Mouse (Mus musculus) left cerebral cortex, adult 9 months (tissue): ENCODE results near the gene Dolpp1.

ENCODE experiments used
- DNase-seq, 2 experiments: peaks; one replicate each; pipeline ENCODE4 v3.0.0; 2022; ENCODE audit warnings: low spot score in 2 of 2

Gene Dolpp1

DNA sequence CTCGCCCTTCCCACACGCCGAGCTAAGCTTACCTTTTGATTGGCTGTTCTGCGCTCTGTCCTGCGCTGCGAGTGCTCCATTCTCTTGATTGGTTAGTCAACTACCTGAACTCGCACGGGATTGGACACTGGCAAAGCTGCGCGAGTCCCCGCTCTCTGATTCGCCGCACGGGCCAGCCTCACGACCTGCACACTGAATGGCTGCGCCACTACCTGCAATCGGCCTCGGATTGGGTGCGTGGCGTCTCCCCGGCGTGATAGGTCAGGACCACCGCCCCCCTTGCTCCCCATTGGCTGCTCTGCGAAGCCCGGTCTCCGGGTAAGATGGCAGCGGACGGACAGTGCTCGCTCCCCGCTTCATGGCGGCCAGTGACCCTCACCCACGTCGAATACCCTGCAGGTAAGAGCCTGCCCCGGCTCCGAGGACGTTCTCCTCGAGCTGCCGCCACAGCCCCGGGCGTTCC lies at the start of gene Dolpp1:
Gene Dolpp1 (plus strand): TSS at position 141 of the 463 bp plus-strand sequence.
- peak; percentile 99 for DNase-seq

DNA sequence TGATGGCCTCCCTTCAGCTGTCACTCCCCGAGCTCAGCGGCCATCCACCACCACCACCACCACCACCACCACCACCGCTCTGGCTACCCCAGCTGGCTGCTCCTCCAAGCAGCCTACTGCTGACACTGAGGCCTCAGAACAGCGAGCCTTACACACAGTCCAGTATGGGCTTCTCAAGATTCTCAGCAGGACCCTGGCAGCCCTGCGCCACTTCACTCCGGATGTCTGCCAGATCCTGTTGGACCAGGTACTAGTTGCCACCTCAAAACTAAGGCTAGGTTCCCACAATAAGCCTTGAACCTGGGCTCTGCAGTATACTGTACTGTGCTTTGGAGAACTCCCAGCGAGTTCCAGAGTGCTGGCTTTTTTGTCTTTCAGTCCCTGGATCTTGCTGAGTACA lies 49.5 kb upstream of the Dolpp1 start:
- no peak for DNase-seq

DNA sequence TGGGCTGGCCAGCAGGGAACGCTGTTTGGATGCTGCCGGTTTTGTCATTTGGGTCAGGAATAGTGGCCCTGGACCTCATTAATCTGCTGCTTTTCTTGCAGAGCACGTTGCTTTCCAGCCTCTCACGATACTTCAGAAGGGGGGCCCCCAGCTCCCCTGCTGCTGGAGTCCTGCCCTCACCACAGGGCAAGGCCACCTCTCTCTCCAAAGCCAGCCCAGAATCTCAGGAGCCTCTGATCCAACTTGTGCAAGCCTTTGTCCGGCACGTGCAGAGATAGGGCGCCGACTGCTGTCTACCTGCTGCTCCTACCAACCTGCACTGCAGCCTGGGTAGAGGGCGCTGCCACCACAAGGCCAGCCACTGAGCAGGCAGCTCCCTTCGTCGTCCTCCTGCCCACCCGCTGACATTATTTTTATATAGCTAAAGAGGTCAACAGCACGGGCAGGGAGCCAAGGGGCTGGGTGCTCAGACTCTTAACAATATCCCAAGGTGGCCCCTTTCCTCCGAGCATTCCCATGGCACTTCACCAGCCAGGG lies 48.4 kb upstream of the Dolpp1 start:
- DNase-seq: peak in 1 of 2 experiments; percentile 36

DNA sequence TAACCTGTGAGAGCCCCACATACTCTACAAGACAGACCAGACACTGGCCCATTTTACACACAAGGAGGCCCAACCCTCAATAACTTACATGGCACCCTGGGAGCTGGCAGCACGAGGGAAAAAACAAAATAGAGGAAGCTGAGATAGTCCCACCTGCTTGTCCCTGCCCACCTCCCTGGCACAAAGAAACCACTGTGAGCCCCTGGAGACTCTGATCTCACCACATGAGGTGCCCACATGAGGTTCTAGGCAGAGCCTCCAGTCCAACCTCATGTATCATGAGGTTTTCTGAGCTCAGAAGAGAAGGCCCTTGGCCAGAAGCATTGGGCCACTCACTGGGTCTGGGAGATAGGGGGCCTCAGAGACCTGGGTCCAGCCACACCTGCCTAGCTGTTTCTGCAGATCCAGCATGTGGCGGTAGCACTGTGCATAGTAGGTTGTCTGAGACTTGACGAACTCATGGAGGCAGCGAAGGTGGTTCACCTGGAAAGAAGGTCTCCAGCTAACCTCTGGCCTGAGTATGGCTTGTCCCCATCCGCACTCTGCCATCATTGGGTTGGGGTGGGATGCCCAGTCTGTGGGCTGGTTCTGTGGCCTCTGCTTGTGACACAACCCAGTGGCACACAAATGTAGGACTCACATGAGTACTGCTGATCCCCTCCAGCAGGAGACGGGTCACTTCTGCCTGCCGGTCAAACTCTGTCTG lies 45.9 kb upstream of the Dolpp1 start:
- no peak for DNase-seq

DNA sequence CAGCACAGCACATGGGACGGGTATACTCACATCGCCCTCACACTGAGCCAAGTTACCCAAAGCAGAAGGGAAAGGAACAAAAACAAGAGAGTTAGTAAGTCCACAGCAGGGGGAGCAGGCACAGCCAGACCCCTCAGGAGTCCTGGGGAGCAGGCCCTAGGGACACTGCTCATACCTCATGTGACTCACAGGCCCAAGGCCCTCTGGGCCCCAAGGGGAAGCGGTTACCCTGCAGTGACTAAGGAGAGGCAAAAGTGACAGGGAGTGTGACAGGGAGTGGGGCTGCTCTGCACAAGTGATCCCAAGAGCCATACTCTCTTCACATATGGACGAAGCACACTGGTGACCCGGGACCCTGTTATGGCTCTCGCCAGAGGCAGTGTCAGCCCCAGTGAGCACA lies 42.9 kb upstream of the Dolpp1 start:
- no peak for DNase-seq

DNA sequence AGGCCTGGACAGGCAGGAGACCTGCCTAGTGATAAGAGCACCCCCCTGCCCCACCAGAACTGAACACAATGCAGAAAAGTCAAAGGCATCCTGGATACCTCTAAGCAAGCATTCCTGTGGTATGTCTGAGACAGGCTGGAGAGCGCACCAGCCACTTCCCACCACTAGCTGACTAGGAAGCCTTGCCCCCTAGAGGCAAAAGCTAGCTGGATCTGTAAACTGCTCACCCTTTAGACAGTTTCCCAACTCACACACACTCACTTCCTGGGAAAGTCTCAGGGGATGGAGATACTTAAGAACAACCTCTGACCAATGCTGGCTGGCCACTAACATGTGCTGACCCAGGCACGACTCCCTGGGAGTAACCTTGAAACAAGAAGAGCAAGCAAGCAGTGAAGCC lies 40.9 kb upstream of the Dolpp1 start:
- no peak for DNase-seq

DNA sequence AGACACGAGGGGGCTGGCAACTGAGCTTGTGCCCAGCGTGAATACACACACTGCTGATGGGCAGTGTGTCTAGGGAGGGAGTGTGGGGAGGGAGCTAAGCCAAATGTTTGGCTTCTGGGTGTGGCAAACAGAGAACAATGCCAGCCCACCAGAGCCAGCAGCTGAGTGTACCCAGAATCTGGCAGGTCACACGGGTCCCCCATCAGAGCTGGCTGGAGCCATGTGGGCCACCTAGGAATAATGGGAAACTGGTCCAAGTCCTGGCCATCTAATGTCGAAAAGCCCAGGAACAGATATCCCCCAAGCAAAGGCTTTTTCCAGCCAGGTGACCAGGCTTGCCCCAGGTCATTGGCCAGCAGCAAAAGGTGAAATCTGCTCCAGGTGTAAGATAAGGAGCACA lies 36.2 kb upstream of the Dolpp1 start:
- DNase-seq: no peak

DNA sequence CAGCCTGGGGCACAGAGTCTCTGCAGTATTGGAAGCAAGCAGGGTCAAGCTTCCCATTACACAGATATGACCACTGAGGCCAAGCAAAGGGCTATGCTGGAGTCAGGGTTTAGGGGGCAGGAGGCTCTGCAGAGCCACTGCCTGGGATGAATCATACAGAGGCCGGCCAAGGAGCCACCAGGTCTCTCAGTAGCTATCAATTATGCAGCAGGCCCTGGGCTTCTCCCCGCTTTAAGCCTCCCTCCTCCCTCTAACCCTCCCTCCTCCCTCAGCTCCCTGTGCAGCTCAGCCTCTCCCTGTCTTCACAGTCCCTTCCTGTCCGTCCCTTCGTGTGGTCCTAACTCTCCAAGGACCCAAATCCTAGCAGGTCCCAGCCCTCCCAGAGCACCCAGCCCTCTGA lies 35.8 kb upstream of the Dolpp1 start:
- DNase-seq: no peak

DNA sequence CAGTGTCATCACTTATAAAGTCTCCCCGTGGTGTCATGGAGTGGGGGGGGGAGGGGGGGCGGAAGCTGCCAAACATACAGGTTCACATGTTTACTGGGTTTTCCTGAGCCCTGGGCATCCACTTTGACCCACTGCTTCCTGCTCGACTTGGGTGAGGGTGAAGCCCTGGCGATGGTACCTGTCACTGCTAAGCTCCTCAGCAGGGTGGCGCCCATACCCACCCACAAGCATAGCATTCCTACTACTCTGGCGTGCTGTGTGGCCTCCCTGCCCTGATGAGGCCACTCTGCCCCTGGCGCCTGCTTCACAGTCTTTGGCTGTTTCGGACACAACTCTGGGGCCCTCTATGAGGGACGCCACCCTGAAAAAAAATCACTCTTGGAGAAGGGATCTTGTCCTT lies 35.1 kb upstream of the Dolpp1 start:
- DNase-seq: no peak

DNA sequence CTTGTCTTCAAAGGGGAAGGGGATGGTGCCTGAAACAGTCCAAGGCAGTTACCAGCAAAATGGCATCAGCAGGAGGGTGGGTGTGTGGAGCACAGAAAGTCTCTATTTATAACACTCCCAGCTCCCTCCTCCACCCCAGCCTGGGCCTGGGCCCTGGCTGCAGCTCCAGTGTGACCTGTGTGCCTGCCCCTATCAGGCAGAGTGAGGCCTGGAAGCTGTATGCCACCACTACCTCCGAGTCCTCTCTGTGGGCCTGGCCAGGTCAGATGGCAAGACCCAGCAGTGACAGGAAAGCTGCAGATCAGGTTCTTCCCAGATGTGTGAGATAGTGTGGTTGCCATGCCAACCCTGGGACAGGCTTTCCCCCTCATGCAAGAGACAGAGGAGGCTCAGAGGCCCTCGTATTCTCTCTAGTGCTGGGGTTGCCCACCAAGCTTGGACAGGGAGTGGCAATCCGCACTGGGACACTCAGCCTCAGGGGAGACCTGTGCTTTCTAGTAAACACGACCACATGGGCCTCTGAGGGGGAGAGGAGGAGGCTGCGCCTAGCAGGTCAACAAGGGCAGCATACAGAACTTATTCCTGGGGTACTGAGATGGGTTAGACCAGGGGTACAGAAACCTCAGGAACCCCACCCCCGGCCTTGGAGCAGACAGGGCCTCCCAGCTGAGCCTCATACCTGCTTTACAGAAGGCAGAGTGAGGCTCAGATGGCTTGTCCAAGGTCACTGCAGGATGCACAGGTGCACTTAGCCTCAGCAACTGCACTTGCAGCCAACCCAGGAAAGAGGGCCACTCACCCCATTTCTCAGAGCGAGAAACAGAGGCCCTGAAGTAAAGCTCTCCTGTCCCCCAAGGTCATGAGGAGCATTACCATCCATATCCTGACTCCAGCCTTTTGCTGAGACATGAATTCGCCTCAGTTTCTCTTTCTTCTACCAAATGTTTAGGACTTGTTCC lies 34.2 kb upstream of the Dolpp1 start:
- DNase-seq: no peak

DNA sequence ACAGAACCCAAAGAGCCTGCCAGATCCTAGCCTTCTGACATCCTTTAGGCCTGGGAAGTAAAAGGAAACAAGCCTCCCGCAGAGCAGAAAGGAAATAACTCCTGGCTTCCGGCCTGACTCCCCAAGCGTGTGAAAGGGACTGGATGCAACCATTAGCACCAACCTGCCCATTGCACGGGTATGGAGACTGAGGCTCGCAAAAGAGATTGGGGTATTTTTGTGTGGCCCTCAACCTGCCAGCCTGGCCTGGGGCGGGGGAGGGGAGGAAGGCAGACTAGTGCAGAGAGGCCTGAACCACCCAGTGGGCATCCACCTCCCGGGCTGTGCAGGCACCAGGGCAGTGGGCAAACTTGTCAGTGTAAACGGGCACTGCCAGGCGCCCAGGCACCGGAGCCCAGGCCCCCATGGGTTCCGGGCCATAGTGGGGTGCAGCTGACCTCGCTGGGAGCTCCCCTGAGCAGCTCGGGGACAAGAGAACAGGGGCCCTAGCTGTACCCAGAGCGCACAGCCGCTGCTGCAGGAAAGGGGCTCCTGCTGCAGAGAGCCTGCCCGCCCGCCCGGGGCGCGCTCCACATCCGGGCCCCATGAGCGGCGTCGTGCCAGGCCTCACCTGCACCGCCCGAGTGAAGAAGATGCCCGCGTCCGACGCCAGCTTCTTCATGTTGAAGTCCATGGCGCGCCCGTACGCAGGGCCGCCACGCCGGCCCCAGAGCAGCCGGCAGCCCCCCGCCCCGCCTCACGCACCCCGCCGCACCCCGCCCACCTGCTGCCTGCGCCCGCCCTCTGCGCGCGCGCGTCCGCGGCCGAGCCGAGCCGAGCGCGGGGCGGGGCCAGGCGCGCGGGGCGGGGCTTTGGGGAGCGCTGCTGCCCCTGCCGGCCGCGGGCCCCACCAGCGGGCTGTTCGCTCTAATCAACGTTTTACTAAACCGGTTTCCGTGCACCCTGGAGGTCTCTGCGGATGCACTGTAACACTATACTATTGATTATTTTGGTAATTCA lies 33.2 kb upstream of the Dolpp1 start, which contains the start of gene Sh3glb2:
Gene Sh3glb2 (minus strand): TSS at position 805 of the 999 bp plus-strand sequence.
- DNase-seq: peak in 1 of 2 experiments; percentile 64

DNA sequence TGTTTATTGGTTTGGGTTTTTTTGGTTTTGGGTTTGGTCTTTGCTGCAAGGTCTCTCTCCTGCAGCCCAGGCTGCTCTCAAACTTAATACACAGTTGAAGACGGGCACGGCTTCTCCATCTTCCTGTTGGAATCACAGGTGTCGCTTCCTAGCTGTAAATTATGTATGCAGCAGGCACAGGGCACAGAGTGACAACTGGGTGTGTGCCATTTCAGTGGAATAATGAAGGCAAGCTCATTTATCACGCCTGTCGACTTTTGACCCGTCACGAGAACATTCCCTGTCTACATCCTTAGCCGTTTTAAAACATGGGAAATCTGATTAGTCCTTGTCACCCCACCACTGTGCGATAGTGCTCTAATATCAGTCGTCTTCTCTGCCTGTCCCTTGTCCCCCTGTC lies 31.4 kb upstream of the Dolpp1 start:
- no peak for DNase-seq

DNA sequence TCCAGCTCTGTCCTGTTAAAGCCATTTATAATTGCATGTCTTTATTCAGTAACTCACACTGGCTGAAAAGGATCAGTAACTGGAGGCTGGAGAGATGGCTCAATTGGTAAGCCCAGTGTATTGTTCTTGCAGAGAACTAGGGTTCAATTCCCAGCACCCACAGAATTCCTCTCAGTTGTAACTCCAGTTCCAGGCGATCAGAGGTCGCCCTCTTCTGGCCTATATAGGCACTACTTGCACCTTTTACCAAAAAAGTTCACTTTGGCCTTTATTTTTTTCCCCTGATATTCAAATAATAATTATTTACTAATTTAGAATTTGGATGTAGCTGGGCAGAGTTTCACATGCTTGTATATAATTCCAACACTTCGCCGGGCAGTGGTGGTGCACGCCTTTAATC lies 29.2 kb upstream of the Dolpp1 start:
- DNase-seq: no peak

DNA sequence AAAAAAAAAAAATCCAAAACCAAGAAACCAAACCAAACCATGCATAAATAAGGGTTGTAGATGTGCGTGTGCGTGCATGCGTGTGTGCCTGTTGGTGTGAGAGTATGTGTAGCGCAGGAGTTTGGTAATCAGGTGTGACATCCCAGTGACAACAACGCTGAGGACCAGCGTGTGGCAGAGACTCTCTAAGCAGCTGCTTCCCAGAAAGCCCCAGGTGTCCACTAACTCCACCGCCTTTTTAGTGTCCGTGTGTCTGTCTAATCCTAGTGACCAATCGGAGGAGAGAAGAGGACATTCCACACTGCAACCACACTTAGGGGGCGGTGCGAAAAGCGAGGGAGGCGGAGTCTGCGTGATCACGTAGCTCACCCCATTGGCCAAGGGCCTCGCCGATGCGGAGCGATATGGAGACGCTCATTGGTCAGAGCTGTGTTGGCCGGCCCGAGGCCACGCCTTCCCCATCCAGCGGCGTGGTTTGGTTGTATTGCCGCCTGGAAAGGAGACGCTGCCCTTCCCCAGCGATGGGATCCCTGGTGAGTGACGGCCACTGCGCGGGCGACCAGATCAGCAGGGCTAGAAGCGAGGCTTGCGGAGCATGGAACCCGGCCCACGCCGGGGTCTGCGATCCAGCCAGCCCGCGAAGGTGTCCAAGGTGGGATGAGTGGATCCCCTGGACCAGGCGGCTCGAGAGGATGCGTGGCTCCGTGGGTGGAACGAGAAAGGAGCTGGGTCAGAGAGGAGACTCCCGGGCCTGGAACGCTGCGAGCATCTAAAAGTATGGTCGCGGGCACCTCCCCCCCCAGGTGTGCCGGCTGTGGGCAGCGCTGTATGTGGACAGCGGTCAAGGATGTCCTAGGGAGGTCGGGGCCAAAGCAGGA lies 28.0 kb upstream of the Dolpp1 start, which contains the start of gene Miga2:
Gene Miga2 (plus strand): TSS at position 461 of the 878 bp plus-strand sequence.
- DNase-seq: peak; percentile 99 to 100

DNA sequence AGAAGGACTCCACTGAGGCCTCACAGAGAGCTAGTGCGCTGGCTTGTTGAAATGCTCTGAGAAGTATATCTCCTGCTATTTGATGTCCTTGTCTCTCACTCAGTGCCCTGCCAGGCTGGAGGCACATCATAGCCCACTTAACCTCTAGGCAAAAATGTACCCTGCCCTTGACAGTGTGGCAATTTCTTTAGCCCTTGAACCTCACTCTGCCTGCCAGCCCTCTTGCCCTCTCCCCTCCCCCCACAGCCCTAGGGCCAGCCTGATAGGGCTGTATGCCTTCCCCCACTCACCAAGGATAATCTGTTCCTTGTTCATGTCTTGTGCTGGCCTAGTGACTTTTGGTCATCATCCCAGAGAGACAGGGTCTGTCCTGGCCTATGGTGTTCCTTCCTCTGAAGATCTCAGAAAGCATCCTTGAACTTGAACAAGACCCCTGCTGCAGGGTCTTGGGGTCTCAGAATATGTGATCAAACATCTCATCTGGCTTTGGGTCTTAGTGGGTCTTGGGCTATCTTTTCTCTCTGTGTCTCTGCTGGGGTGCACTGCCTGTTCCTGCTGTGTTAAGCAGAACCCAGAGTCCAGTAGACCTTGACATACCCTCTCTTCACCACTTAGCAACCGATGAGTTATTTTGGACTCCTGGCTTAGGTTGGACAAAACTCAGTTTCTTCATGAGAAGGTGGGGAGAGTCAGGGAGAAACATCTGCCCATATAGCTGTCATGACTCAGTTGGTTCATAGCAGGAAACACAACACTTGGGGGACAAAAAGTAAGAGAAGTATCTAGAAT lies 26.6 kb upstream of the Dolpp1 start:
- DNase-seq: no peak

DNA sequence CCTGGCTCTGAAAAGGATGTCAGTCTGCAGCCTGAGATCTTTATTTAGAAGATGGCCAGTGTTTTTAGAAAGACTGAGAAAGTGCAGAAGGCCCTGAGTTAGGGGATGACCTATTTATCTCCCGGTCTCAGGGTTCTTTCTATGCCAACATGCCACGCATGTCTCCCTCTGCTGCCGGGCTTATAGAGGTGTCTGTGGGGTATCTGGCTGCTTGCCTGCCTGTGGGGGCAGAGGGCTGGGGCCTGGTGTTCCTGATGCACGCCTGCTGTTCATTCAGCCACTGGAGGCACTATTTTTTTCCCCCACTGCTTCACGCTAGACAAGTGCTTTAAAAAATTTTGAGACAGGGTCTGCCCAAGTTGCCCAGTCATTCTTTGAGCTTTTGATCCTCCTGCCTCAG lies 25.9 kb upstream of the Dolpp1 start:
- DNase-seq: no peak

DNA sequence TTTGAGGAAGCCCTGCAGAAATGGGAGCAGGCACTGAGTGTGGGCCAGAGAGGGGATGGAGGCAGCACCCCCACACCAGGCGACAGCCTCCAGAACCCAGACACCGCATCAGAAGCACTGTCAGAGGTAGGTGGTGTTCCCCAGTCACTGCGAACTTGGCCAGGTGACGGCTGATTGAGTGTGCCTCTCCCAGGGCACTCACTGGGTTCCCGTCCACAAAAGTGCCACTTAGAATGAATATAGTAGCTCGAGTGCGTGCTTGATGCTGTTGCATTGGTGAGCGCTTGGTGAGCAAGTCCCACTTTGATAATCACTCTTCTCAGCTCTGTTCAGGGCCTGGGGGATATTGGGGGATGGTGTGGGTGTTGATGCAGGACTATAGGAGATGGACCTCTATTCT lies 20.5 kb upstream of the Dolpp1 start:
- no peak for DNase-seq

DNA sequence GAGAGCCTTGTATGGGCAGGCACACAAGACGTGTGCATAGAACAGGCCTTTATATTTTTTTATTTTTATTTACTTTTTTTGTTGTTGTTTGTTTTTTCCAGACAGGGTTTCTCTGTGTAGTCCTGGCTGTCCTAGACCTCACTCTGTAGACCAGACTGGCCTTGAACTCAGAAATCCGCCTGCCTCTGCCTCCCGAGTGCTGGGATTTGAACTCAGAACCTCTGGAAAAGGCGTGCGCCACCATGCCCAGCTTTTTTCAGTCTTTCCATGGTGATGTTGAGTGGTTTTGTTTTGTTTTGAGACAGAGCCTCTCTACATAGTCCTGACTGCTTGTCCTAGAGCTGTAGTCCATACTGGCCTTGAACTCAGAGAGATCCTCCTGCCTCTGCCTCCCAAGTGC lies 19.3 kb upstream of the Dolpp1 start:
- no peak for DNase-seq

DNA sequence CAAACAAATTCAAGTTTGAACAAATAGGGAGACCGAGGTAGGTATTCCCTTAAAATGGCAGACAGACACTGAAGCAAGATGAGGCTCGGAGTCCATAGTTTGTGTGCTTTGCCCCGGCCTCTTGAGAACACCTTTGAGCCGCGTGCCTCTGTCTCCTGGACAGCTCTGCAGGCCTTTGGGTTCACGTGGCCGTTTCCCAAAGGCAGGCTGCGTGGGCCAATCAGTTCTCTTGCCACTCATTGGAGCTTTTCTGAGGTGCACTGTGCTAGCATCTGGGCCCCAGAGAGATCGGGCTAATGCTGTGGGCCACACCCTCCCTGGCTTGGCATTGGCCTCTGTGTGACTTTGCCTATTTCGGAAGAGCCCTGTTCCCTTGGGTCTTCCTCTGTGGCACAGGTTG lies 16.2 kb upstream of the Dolpp1 start:
- DNase-seq: no peak
